Mouse (Mus musculus) E14TG2a.4 (cell line): ENCODE measurements at regions not wholly inside any gene's neighbourhood (a gene's known extent, or its start where the extent isn't known, plus 50 kb on each side); places are given as distances from the start of the nearest gene placed in this dataset.

Experiments used
- H3K27me3 ChIP-seq: 2 replicates; pipeline ENCODE4 v1.6.1; 2014; ENCODE audit warnings: low read length, control low read depth; ENCODE audit not compliant: insufficient read depth
- H3K36me3 ChIP-seq: 2 replicates; pipeline ENCODE4 v1.6.1; 2014; ENCODE audit warnings: low read length, control low read depth; ENCODE audit not compliant: insufficient read depth
- H3K4me1 ChIP-seq: replicated peaks from 2 replicates; pipeline ENCODE4 v1.6.1; 2014; ENCODE audit warnings: low read depth, low read length, control low read depth
- H3K4me3 ChIP-seq: replicated peaks from 2 replicates; pipeline ENCODE4 v1.5.1; 2014; ENCODE audit warnings: mild to moderate bottlenecking, low read length
- H3K9me3 ChIP-seq: 2 replicates; pipeline ENCODE4 v1.6.1; 2014; ENCODE audit warnings: low read length, control low read depth
- CTCF ChIP-seq: conservative IDR thresholded peaks from 2 replicates; pipeline ENCODE4 v1.5.1; 2014; ENCODE audit warnings: low read length
- NANOG ChIP-seq: IDR thresholded peaks from 2 replicates; pipeline ENCODE4 v1.6.1; 2014; ENCODE audit warnings: borderline replicate concordance, low read length, mixed read lengths
- POU5F1 ChIP-seq: IDR thresholded peaks from 2 replicates; pipeline ENCODE4 v1.6.1; 2014; ENCODE audit warnings: low read length, borderline replicate concordance

DNA sequence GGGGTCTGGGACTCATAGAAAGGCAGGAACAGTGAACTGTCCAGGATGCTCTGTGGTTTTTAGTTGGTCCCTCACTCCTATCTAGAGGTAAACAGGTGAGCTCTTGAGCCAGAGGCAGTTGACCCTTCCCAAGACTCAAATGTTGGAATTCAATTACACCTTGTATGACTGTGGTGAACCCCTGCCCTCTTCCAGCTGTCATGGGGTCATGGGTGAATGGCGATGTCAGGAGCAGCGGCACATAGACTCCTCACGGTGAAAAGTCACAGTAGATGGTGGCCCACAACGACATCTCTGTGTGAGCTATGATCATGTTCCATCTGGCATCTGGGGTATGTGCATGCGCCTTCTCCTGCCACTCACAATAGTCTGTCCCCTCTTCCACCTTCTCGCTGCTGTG, 56.9 kb upstream of the 1700024P04Rik start:
- TF ChIP-seq NANOG (no peak), CTCF (no peak), POU5F1 (no peak)
- Histone ChIP-seq H3K9me3 (peaks cover 4% of the 10 kb centered on the region), H3K4me1 (peaks cover 51% of the 10 kb centered on the region), H3K4me3 (no peak overlapping the region), H3K27me3 (no peaks in the 10 kb centered on the region), H3K36me3 (no peaks in the 10 kb centered on the region)

DNA sequence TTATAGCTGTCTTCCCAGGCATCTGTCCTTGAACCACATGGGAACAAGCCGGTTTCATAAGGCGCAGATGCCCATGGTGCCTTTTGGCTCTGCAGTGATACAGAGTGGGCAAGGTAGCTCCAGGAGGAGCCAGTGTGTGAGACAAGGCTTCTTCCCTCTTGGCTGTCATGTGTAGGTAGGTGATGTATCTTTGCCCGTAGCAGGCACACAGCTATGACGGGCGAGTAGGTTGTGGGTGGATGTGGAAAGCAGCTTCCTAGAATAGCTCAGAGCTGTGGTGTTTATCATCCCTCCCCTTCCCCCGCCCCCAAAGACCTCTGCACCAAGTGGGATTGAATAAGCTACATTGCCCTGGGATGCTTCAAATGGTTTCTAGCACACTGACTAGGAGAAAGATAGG, 56.5 kb upstream of the 1700024P04Rik start:
- Histone ChIP-seq H3K9me3 (peaks cover 7% of the 10 kb centered on the region), H3K36me3 (no peaks in the 10 kb centered on the region), H3K4me1 (peaks cover 54% of the 10 kb centered on the region), H3K4me3 (no peak overlapping the region), H3K27me3 (no peaks in the 10 kb centered on the region)
- TF ChIP-seq NANOG: no peak
- no peak for TF ChIP-seq CTCF

DNA sequence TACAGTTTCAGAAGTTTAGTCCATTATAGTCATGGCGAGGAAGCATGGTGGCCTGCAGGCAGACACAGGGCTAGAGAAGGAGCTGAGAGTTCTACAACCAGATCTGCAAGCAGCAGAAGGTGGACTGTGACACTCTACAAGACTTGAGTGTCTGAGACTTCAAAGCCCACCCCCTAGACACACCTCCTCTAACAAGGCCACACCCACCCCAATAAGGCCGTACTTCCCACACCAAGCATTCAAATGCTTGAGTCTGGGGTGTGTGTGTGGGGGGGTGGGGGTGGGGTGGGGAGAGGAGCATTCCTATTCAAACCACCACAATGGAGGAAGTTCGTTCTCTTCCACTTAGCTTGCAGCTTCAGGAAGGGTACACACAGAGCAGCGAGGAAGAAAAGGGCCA, 55.8 kb upstream of the 1700024P04Rik start:
- H3K4me3 ChIP-seq: no peak overlapping the region
- TF ChIP-seq POU5F1 (no peak), CTCF (no peak), NANOG (no peak)
- H3K9me3 ChIP-seq: peaks cover 8% of the 10 kb centered on the region
- peaks cover 54% of the 10 kb centered on the region for H3K4me1 ChIP-seq
- H3K36me3 ChIP-seq: no peaks in the 10 kb centered on the region
- H3K27me3 ChIP-seq: no peaks in the 10 kb centered on the region

DNA sequence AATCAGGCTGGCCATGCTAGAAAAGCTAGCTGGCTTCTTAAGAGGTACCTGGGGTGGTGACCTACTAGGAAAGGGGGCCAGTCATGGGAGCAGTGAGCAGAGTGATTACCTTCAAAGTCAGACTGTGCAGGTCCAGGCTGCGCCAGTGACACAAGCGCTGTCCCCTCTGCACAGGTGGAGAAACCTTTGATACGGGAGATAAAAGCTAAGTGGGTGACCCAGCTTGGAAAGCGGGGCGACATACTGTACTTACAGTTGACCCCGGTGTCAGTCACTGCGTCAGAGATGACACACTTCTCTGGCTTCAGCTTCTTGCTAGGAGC, 54.7 kb upstream of the 1700024P04Rik start:
- TF ChIP-seq NANOG (no peak), POU5F1 (no peak), CTCF (no peak)
- Histone ChIP-seq H3K9me3 (peaks cover 12% of the 10 kb centered on the region), H3K36me3 (no peaks in the 10 kb centered on the region), H3K4me3 (peak overlapping the region; percentile 41), H3K27me3 (no peaks in the 10 kb centered on the region), H3K4me1 (peaks cover 54% of the 10 kb centered on the region)

DNA sequence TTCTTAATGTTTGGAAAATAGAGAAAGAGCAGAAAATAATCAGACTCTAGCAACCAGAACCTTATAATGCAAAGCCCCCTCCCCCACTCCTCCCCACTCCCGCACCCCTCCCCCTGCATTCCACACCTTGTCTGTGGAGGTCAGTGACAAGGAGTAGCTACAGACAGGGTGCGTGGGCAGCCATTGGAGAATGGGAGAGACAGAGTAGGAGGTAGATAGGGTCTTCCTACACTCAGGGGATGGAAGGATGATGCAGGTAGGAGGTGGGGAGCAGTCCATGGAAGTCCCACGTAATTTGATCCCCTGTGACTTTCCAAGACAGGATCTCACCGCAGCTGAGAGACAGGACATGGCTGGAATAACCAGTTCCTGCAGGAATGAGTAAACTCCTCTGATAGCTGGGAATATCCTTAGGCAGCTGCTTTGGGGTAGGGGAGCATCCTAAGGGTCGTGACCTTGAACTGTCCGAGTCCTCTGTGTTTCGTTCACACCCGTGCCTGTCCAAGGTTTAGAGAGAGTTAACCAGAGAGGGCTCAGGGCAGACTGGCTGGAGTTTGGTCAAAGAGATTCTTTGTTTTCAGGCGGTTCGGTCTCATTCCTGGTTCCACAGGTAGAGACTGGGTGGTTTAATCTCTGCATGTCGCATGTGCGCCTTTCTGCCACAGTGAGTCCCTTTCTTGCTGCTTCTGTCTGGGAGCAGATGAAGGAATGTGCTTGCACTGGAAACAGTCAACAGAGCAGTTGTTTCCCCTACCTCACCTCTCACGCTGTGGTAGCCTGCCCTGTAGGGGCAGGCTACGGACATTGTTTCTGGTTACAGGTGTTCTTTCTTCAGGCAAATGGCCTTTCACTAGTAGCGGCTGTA, 54.1 kb upstream of the 1700024P04Rik start:
- TF ChIP-seq POU5F1 (no peak), NANOG (no peak), CTCF (no peak)
- Histone ChIP-seq H3K4me1 (peaks cover 56% of the 10 kb centered on the region), H3K4me3 (peak overlapping the region; percentile 41), H3K27me3 (no peaks in the 10 kb centered on the region), H3K36me3 (no peaks in the 10 kb centered on the region), H3K9me3 (peaks cover 12% of the 10 kb centered on the region)

DNA sequence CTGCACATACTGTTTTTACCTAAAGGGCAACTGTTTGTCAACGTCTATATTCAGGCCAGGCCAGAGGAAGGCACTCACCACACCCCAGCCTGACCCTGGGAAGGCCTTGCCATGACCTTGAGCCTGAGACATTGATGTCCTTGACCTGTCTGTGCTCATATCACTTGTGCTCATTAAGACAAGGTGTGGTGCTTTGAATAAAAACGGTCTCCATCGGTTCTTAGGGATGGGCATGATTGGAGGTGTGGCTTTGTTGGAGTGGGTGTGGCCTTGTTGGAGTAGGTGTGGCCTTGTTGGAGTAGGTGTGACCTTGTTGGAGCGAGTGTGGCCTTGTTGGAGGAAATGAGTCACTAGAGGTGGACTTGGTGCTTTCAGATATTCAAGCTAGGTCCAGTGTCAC, 52.8 kb upstream of the 1700024P04Rik start:
- peaks cover 12% of the 10 kb centered on the region for H3K9me3 ChIP-seq
- peaks cover 67% of the 10 kb centered on the region for H3K4me1 ChIP-seq
- H3K27me3 ChIP-seq: no peaks in the 10 kb centered on the region
- no peaks in the 10 kb centered on the region for H3K36me3 ChIP-seq
- no peak for TF ChIP-seq POU5F1
- TF ChIP-seq CTCF: no peak
- TF ChIP-seq NANOG: no peak
- no peak overlapping the region for H3K4me3 ChIP-seq
